Mouse (Mus musculus): Measurements from ENCODE around the gene Iqcd.

GRCm38 (mm10) chr5:120574469-120575063 is 14.2 kb upstream of the Iqcd start:
- TF ChIP-seq EP300 (IDR thresholded peaks at IDR 0.05): no peak
- no peak for TF ChIP-seq CTCF (IDR thresholded peaks at IDR 0.05)
